Mouse (Mus musculus) limb, embryonic 13.5 days (tissue): ENCODE measurements at regions not wholly inside any gene's neighbourhood (a gene's known extent, or its start where the extent isn't known, plus 50 kb on each side); places are given as distances from the start of the nearest gene placed in this dataset.

ENCODE experiments used
- ATAC-seq: fragments of 200-750 bp; cut with Nextera tagmentation; 2 replicates; pipeline ENCODE4 v1.8.0; 2017; ENCODE audit warnings: low read depth, moderate number of reproducible peaks, moderate TSS enrichment; ENCODE audit not compliant: low FRiP score
- H3K27ac ChIP-seq: fragments of 300-500 bp; sonication (generic); 2 replicates; pipeline ENCODE4 v1.5.1; 2015; ENCODE audit warnings: inconsistent platforms, mild to moderate bottlenecking, moderate library complexity
- H3K27me3 ChIP-seq: fragments of 300-500 bp; sonication (generic); 2 replicates; pipeline ENCODE4 v1.6.1; 2015; ENCODE audit warnings: mild to moderate bottlenecking, inconsistent platforms
- H3K36me3 ChIP-seq: fragments of 300-500 bp; sonication (generic); 2 replicates; pipeline ENCODE4 v1.6.1; 2015; ENCODE audit warnings: inconsistent platforms, mild to moderate bottlenecking, moderate library complexity
- H3K4me1 ChIP-seq: fragments of 300-500 bp; sonication (generic); 2 replicates; pipeline ENCODE4 v1.6.1; 2015; ENCODE audit warnings: inconsistent platforms
- H3K4me2 ChIP-seq: fragments of 300-500 bp; sonication (generic); replicated peaks from 2 replicates; pipeline ENCODE4 v1.6.1; 2015; ENCODE audit warnings: inconsistent platforms, mild to moderate bottlenecking, moderate library complexity
- H3K4me3 ChIP-seq: fragments of 300-500 bp; sonication (generic); 2 replicates; pipeline ENCODE4 v1.5.1; 2015; ENCODE audit warnings: moderate library complexity, mild to moderate bottlenecking, inconsistent platforms
- H3K9ac ChIP-seq: fragments of 300-500 bp; sonication (generic); 2 replicates; pipeline ENCODE4 v1.6.1; 2015; ENCODE audit warnings: mild to moderate bottlenecking, inconsistent platforms
- H3K9me3 ChIP-seq: fragments of 300-500 bp; sonication (generic); 2 replicates; pipeline ENCODE4 v1.6.1; 2016; ENCODE audit warnings: inconsistent platforms
- WGBS: fragments of 180-500 bp; shearing (Covaris S2); methylation state at CpG from one replicate; pipeline ENCODE4 v1.1.7; 2015; 5-methylcytosine and 5-hydroxymethylcytosine counted together

DNA sequence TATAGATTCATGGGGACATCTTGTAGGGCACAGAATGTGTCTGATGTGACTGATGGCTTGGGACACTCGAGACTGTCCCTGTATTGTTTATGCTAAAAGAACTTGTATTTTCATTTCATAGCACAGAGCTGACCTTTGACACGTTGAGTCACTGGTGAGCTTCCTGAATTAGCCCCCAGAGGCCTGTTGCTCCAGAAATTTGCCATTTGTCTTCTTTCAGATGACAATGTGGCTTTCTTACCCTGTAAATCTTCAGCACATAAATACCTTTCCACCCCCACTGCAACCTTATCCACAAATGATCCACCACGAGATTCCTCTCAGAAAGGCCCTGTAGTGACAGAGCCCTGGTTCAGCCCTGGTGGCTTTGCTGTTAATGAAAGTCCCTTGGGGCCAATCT, 335.5 kb upstream of the Zfp637 start:
- H3K36me3 ChIP-seq, result no peaks in the 10 kb centered on the region
- H3K9me3 ChIP-seq, result no peaks in the 10 kb centered on the region
- H3K4me2 ChIP-seq, result no peak overlapping the region
- H3K4me3 ChIP-seq, result no peak overlapping the region
- ATAC-seq, result no peak
- H3K4me1 ChIP-seq, result peaks cover 21% of the 10 kb centered on the region; the same call in 1 of the 2 replicates
- 0 out of 2 replicates have a peak, but pooled peaks cover 5% of the 10 kb centered on the region for H3K27me3 ChIP-seq
- no peak overlapping the region for H3K27ac ChIP-seq
- WGBS, result 47% methylated on average over 3 of the region's 3 CpGs
- no peak overlapping the region for H3K9ac ChIP-seq

DNA sequence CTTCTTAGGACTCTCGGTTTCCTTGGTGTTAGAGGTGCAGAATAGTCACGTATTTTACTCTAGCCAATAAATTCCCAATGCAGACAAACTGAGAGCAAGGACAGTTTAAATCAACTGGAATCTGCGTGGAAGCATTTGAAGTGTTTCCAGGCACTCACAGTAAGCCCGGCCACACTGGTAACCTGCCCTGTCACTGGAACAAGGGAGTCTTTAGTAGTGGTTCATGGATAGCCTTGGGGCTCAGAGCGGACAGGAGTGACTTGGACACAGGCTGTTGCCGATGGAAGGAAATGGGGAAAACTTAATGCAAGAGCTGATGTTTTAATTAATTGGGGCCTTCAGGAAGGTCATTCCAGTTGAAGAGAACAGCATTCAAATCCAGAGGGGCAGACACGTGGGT, 334.4 kb upstream of the Zfp637 start:
- Histone ChIP-seq H3K9ac (no peak overlapping the region), H3K4me3 (no peak overlapping the region), H3K27ac (no peak overlapping the region), H3K36me3 (no peaks in the 10 kb centered on the region), H3K27me3 (0 out of 2 replicates have a peak, but pooled peaks cover 5% of the 10 kb centered on the region), H3K4me2 (no peak overlapping the region), H3K9me3 (no peaks in the 10 kb centered on the region), H3K4me1 (peaks cover 25% of the 10 kb centered on the region; the same call in 1 of the 2 replicates)
- ATAC-seq, result no peak
- 39% methylated on average over 7 of the region's 7 CpGs for WGBS

DNA sequence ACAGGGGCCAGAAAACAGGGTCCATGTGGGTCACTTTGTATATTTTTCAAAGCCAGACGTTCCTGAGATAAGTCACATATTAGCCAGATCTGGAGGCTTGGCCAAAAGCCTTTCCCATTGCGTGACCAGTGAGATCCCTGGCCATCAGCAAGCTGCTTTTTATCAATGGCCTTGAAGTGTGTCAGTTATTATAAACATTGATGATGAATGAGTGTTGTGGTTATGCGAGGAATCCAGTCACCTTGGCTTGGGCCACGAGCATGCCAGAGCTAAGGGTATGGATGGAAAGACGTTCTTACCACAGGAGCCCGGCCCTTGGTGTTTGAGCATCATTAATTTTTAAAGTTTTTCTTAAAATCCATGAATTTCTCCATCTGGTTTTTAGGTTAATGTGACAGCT, 332.1 kb upstream of the Zfp637 start:
- 44% methylated on average over 6 of the region's 6 CpGs for WGBS
- no peak for ATAC-seq
- H3K9me3 ChIP-seq, result no peaks in the 10 kb centered on the region

GRCm38 (mm10) chr6:117510026-117510425, 331.0 kb upstream of the Zfp637 start:
- no peak for ATAC-seq
- Histone ChIP-seq H3K9me3 (no peaks in the 10 kb centered on the region), H3K27ac (no peak overlapping the region), H3K9ac (no peak overlapping the region), H3K27me3 (0 out of 2 replicates have a peak, but pooled peaks cover 5% of the 10 kb centered on the region), H3K4me3 (no peak overlapping the region), H3K4me2 (no peak overlapping the region), H3K4me1 (peaks cover 25% of the 10 kb centered on the region; the same call in 1 of the 2 replicates), H3K36me3 (no peaks in the 10 kb centered on the region)
- 89% methylated on average over 4 of the region's 4 CpGs for WGBS

More for the DNA sequence above, 332.1 kb upstream of the Zfp637 start:
- H3K9ac ChIP-seq, result no peak overlapping the region
- H3K4me3 ChIP-seq, result no peak overlapping the region
- H3K27me3 ChIP-seq, result 0 out of 2 replicates have a peak, but pooled peaks cover 5% of the 10 kb centered on the region
- H3K4me1 ChIP-seq, result peaks cover 25% of the 10 kb centered on the region; the same call in 1 of the 2 replicates
- no peak overlapping the region for H3K27ac ChIP-seq
- H3K4me2 ChIP-seq, result no peak overlapping the region
- H3K36me3 ChIP-seq, result no peaks in the 10 kb centered on the region

DNA sequence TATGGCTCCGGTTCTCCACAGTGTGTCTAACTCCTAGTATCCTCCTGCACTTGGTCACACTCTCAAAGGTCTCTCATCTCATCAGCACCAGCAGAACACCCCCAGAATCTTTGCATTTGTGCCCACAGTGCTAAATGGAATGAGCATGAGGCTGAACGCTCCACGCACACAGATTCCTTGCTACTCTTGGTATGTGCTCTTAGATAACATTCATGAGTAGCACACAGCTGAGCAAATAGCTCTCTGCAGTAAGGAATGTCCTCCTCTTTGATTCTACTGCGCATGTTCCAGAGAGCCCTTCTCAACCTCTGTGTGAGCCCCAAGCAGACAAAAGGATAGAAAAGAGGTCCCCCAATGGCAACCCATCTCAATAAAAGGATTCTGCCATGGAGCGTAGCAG, 326.1 kb upstream of the Zfp637 start:
- Histone ChIP-seq H3K36me3 (no peaks in the 10 kb centered on the region), H3K4me3 (no peak overlapping the region), H3K9ac (no peak overlapping the region), H3K4me1 (peaks cover 9% of the 10 kb centered on the region; the same call in 1 of the 2 replicates), H3K27ac (no peak overlapping the region), H3K9me3 (no peaks in the 10 kb centered on the region), H3K4me2 (no peak overlapping the region), H3K27me3 (no peaks in the 10 kb centered on the region)
- ATAC-seq, result no peak
- WGBS, result 84% methylated on average over 5 of the region's 5 CpGs

GRCm38 (mm10) chr6:117516906-117517305, 324.1 kb upstream of the Zfp637 start:
- Histone ChIP-seq H3K4me1 (no peaks in the 10 kb centered on the region), H3K4me2 (no peak overlapping the region), H3K36me3 (no peaks in the 10 kb centered on the region), H3K9me3 (no peaks in the 10 kb centered on the region), H3K9ac (no peak overlapping the region), H3K27me3 (no peaks in the 10 kb centered on the region), H3K4me3 (no peak overlapping the region), H3K27ac (no peak overlapping the region)
- 72% methylated on average over 7 of the region's 7 CpGs for WGBS
- ATAC-seq, result no peak

GRCm38 (mm10) chr6:117518939-117519338, 322.0 kb upstream of the Zfp637 start:
- H3K9me3 ChIP-seq, result no peaks in the 10 kb centered on the region
- H3K36me3 ChIP-seq, result no peaks in the 10 kb centered on the region
- H3K4me1 ChIP-seq, result no peaks in the 10 kb centered on the region
- no peak overlapping the region for H3K4me2 ChIP-seq
- no peak overlapping the region for H3K9ac ChIP-seq
- no peak for ATAC-seq
- no peaks in the 10 kb centered on the region for H3K27me3 ChIP-seq
- H3K4me3 ChIP-seq, result no peak overlapping the region
- H3K27ac ChIP-seq, result no peak overlapping the region
- 61% methylated on average over 3 of the region's 3 CpGs for WGBS

- Histone ChIP-seq H3K4me2 (no peak overlapping the region), H3K27ac (no peak overlapping the region), H3K4me1 (no peaks in the 10 kb centered on the region), H3K4me3 (no peak overlapping the region), H3K9me3 (no peaks in the 10 kb centered on the region), H3K36me3 (no peaks in the 10 kb centered on the region), H3K27me3 (no peaks in the 10 kb centered on the region), H3K9ac (no peak overlapping the region)
- no peak for ATAC-seq
- 95% methylated on average over 1 of the region's 1 CpGs for WGBS
Observed at GRCm38 (mm10) chr6:117519466-117519865, 321.5 kb upstream of the Zfp637 start.

DNA sequence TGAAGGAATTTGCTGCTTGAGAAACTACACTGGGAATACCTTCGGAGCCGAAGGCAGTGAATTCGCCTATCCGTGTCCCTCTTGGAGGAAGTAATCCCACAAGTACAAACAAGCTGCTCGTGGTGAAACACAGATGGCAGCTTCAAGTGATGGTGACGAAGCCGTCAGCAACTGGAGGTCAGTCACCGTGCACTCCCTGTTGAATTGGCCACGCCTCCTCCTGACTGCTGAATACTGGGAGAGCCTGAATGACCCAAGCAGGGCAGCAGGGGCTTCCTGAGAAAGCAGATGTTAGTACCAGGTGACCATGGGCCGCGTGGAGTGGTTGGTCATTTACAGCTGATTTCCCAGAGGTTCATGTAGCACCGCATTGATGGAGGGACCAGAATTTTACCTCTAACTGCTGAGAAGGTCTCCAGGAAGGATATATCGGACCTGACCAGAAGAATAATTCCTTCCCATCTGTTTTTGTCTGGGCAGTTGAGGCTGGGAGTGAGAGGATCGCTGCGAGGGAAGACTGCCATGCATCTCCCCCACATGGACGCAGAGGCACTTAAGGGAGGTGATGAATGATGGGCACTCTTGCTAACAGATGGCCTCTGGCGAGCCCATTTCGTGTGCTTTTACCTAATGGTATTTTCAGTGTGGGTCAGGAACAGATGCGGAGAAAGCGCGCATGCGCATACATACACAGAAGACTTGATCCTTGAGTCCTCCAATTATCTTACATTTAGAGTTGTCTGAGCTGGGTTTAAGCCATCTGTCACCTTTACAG, 314.6 kb upstream of the Zfp637 start:
- no peak overlapping the region for H3K4me3 ChIP-seq
- ATAC-seq, result no peak

GRCm38 (mm10) chr6:117527526-117527925, 313.5 kb upstream of the Zfp637 start:
- Histone ChIP-seq H3K4me1 (0 out of 2 replicates have a peak, but pooled peaks cover 3% of the 10 kb centered on the region), H3K9ac (no peak overlapping the region), H3K4me3 (no peak overlapping the region), H3K4me2 (no peak overlapping the region), H3K9me3 (no peaks in the 10 kb centered on the region), H3K27me3 (no peaks in the 10 kb centered on the region), H3K27ac (no peak overlapping the region), H3K36me3 (no peaks in the 10 kb centered on the region)
- no peak for ATAC-seq
- WGBS, result 91% methylated on average over 8 of the region's 8 CpGs

More for the DNA sequence above, 314.6 kb upstream of the Zfp637 start:
- Histone ChIP-seq H3K4me2 (peak overlapping the region; percentile 15; the same call in 1 of the 2 replicates), H3K9me3 (no peaks in the 10 kb centered on the region), H3K27ac (no peak overlapping the region), H3K27me3 (no peaks in the 10 kb centered on the region), H3K9ac (no peak overlapping the region), H3K4me1 (0 out of 2 replicates have a peak, but pooled peaks cover 3% of the 10 kb centered on the region), H3K36me3 (no peaks in the 10 kb centered on the region)
- WGBS, result 40% methylated on average over 22 of the region's 22 CpGs

GRCm38 (mm10) chr6:117534149-117534548, 306.8 kb upstream of the Zfp637 start:
- Histone ChIP-seq H3K9ac (no peak overlapping the region), H3K4me2 (no peak overlapping the region), H3K4me1 (no peaks in the 10 kb centered on the region), H3K27me3 (no peaks in the 10 kb centered on the region), H3K9me3 (no peaks in the 10 kb centered on the region), H3K36me3 (no peaks in the 10 kb centered on the region), H3K27ac (no peak overlapping the region), H3K4me3 (no peak overlapping the region)
- ATAC-seq, result no peak
- WGBS, result 17% methylated on average over 2 of the region's 2 CpGs

DNA sequence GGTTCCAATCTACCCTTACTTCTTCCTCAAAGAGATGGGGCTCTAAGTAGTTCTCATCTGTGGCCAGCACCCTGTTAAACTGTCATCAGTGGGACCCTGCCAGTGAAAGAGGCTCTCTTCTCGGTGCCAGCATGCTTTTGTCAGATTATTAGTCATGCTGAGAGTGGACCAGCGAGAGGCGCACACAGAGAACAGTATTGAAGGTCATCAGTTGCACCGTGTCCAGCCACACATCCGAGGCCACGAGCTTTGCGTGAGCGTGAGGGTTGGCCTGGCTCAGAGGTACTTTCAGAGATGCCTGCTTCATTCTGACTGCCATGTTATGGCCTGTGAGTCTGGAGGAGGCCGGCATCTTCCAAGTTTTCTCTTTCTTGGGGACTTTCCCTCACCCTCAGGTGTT, 306.0 kb upstream of the Zfp637 start:
- Histone ChIP-seq H3K9ac (no peak overlapping the region), H3K27me3 (no peaks in the 10 kb centered on the region), H3K4me2 (no peak overlapping the region), H3K4me1 (no peaks in the 10 kb centered on the region), H3K9me3 (peaks cover 4% of the 10 kb centered on the region; the same call in 1 of the 2 replicates), H3K36me3 (no peaks in the 10 kb centered on the region), H3K4me3 (no peak overlapping the region), H3K27ac (no peak overlapping the region)
- ATAC-seq, result no peak
- 87% methylated on average over 9 of the region's 9 CpGs for WGBS
